Mouse (Mus musculus) left cerebral cortex, adult 2 months (tissue): Measurements from ENCODE around the gene Lyrm7. TPM values are rescaled to one million over a fixed set of nuclear protein-coding genes. Genes with fewer than 3 reads are reported as not detected.
"Not testable (repeated sequence)": the region's sequence is repeated elsewhere in the genome, so short reads cannot be mapped to it uniquely, and the experiment has no call there.

Experiments used
- DNase-seq, 2 experiments: peaks; one replicate each; pipeline ENCODE4 v3.0.0; 2021 to 2022; ENCODE audit warnings: low spot score in 2 of 2, mixed read lengths in 1 of 2; ENCODE audit errors: extremely low spot score in 1 of 2
- H3K27ac ChIP-seq: fragments of 200-600 bp; 2 replicates; pipeline ENCODE4 v1.8.1; 2022
- H3K4me3 ChIP-seq: fragments of 200-600 bp; 2 replicates; pipeline ENCODE4 v1.8.1; 2022
- CTCF ChIP-seq: fragments of 200-600 bp; IDR thresholded peaks from 2 replicates; pipeline ENCODE4 v1.8.1; 2022; ENCODE audit warnings: antibody characterized with exemption, mild to moderate bottlenecking, moderate library complexity
- intact Hi-C: fragments of 180-260 bp; cut with DNase I; formaldehyde crosslinking; loops from one replicate; pipeline ENCODE4 v1.15.1; 2025
- total RNA-seq, 2 experiments: library from RNA; stranded (reverse); gene quantifications; 2 replicates each; pipeline ENCODE4 v1.2.3; 2021

Gene Lyrm7
- total RNA-seq, 2 experiments from 2014 or later: 25.8 to 27.2 TPM

GRCm38 (mm10) chr11:54899657-54900056, 38.9 kb upstream of the Lyrm7 start:
- Histone ChIP-seq H3K4me3 (no peak overlapping the region), H3K27ac (no peak overlapping the region)
- no peak for TF ChIP-seq CTCF
- no peak for DNase-seq
- intact Hi-C loops: no loop called here

DNA sequence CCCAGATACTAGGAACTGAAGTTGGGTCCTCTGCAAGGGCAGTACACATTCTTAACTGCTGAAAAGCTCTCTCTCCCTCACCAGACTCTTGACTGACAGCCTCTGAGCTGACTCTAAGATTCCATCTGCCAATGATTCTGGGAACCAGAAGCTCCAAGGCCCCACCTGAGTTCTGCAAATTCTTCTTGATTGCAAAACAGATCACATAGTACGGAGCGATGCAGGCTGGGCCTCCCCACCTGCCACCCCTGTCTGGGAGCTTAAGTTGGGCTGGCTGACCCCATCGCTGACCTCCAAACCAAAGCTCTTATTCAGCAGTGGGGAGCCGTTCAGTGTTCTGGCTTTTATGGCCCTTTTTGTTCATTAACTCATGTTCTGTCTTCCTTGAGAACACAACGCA, 36.8 kb upstream of the Lyrm7 start:
- Histone ChIP-seq H3K27ac (no peak overlapping the region), H3K4me3 (no peak overlapping the region)
- no peak for TF ChIP-seq CTCF
- intact Hi-C loops: no loop called here
- DNase-seq: no peak

DNA sequence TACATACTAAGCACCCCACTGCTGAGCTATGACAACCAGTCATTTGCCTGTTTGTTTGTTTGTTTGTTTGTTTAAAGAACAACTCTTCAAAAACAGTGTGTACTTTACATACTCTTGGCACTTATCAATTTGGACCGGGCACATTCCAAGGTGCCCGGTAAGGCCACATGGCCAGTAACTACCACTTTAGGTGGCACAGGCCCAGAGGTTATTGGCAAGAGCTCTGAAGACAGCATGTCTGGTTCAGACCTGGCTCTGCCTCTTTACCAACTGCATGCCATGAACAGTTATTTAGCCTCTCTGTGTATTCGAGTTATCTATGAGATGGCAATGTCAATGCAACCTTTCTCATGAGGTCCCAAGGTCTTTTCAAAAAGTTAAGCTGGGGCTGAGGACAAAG, 35.9 kb upstream of the Lyrm7 start:
- H3K4me3 ChIP-seq, H3K27ac ChIP-seq, DNase-seq, intact Hi-C loops: not testable (repeated sequence)

DNA sequence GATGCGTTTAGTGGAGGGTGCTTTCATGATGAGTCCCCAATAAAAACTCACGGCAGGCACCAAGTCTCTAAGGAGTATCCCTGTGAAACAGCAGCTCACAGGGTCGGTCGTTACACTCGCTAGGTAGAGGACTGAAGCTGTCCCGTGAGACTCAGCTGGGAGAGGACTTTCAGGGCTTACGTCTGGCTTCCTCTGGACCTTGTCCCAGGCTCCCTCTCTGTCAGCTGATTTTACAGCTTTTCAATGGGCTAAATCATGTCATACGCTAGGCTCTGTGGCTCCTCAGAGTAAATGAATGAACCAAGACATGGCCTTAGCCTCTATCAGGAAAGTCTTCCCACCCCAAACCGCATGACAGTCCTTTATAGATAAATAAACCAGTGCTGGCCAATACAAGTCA, 33.9 kb upstream of the Lyrm7 start:
- DNase-seq: no peak
- intact Hi-C loops: no loop called here
- H3K27ac ChIP-seq: no peak overlapping the region
- no peak overlapping the region for H3K4me3 ChIP-seq
- TF ChIP-seq CTCF: no peak

DNA sequence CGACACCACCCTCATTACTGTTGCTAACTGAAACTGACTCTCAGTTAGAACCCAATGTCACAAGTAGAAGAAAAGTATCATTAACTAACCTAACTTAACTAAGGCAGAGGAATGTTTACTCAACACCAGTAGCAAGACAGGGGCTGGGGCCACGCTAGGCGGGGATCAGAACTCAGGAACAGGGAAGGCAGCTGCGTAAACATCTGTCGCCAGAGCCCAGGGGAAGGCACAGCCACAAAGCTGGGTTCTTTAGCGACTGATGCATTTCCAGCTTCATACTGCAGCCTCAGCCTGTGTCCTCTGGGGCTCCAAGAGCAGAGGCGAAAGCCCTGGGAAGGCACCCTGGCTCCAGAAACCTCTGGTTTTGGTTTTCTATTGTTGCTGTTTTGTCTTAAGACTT, 31.4 kb upstream of the Lyrm7 start:
- no peak for DNase-seq
- no peak for TF ChIP-seq CTCF
- no peak overlapping the region for H3K27ac ChIP-seq
- intact Hi-C loops: no loop called here
- H3K4me3 ChIP-seq: no peak overlapping the region

DNA sequence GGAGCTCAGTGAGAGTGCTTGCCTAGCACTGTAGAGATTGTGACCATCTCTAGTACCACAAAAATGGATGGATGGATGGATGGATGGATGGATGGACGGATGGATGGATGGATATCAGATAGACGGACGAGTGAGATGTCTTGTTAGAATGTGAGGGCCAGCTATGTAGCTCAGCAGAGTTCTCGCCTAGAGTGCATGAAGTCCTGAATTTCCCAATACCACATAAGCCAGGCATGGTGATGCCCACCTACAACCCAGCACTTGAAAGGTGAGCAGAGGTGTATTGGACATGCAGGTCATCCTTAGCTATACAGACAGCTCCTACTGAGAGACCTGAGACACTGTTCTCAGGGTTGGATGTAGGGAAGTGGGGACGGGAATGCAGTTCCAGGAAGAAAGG, 30.6 kb upstream of the Lyrm7 start:
- no peak for DNase-seq
- Histone ChIP-seq H3K4me3 (no peak overlapping the region), H3K27ac (no peak overlapping the region)
- intact Hi-C loops: no loop called here
- no peak for TF ChIP-seq CTCF

DNA sequence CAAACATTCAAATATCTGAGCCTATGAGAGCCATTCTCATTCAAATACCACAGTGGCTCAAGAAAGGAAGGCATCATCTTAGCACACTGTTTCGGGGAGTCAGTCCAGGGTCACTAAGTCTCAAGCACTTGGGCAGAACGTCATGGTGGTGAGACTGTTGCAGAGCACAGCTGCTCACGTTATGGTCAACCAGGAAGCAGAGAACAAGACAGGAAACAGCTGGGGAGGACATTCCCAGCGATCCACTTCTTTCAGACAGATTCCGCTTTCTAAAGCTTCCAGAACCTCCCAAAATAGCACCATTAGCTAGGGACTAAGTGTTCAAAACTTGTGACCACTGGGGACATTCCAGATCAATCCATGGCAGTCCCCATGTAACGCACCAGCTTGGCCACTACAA, 27.2 kb upstream of the Lyrm7 start:
- intact Hi-C loops: loop anchor here (10.0 kb wide), 3 partner anchors 187 to 557 kb away; partner anchors contain the start of gene Ccdc69
- no peak overlapping the region for H3K27ac ChIP-seq
- H3K4me3 ChIP-seq: no peak overlapping the region
- DNase-seq: no peak
- TF ChIP-seq CTCF: no peak

DNA sequence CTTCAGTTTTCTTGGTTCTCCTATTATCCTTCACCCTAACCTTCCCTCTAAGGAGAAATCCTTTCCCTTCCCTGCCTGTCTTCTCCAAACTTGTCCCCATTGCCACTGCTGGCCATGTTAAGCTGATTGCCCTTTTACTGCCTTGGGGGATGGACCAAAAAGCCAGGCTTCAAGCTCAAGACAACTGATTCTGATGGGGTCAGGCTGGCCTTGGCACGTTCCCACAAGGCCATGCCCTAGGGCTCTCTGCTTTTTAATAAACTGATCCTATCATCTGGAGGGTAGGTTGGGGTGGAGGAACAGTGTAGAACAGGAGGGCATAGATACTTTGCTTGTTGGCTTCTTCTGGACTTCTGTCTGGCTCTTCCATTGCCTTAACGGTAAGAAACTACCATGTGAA, 24.7 kb upstream of the Lyrm7 start:
- intact Hi-C loops: loop anchor here (10.0 kb wide), 3 partner anchors 189 to 559 kb away; partner anchors contain the start of gene Ccdc69
- Histone ChIP-seq H3K4me3 (no peak overlapping the region), H3K27ac (no peak overlapping the region)
- no peak for TF ChIP-seq CTCF
- no peak for DNase-seq

- Histone ChIP-seq H3K27ac (no peak overlapping the region), H3K4me3 (no peak overlapping the region)
- TF ChIP-seq CTCF: no peak
- DNase-seq: no peak
- intact Hi-C loops: loop anchor here (10.0 kb wide), 3 partner anchors 190 to 560 kb away; partner anchors contain the start of gene Ccdc69
Measured at GRCm38 (mm10) chr11:54884937-54885336, 24.2 kb upstream of the Lyrm7 start.

DNA sequence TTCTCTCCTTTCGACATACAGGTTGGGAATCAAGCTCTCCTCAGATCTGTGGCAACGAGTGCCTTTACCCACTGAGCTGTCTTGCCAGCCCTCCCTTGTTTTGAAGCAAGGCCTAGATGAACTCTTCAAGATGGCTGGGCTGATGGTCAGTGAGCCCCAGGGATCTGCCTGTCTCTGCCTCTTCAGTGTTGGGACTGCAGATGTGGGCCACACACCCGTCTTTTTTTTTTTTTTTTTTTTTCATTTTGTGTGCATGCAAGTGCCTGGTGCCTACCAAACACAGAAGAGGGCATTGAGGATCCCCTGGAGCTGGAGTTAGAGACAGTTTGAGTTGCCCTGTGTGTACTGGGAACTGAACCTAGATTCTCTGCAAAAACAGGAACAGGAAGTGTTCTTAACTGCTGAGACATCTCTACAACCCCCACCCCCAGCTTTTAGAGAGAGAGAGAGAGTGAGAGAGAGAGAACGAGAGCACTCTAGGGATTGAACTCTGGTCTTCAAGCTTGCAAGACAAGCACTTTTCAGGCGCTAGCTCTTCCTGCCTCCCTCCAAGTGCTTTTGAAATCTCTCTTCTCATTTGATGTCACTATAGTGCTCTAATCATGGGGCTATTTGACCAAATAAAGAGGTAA, 23.6 kb upstream of the Lyrm7 start:
- TF ChIP-seq CTCF: no peak
- Histone ChIP-seq H3K27ac (no peak overlapping the region), H3K4me3 (no peak overlapping the region)
- no peak for DNase-seq
- intact Hi-C loops: loop anchor here (10.0 kb wide), 3 partner anchors 190 to 560 kb away; partner anchors contain the start of gene Ccdc69

- H3K4me3 ChIP-seq: no peak overlapping the region
- intact Hi-C loops: loop anchor here (10.0 kb wide), 3 partner anchors 192 to 562 kb away; partner anchors contain the start of gene Ccdc69
- no peak for DNase-seq
- no peak overlapping the region for H3K27ac ChIP-seq
- TF ChIP-seq CTCF: no peak; the same call in 1 of the 2 replicates
Measured at GRCm38 (mm10) chr11:54882671-54883070, 22.0 kb upstream of the Lyrm7 start.

DNA sequence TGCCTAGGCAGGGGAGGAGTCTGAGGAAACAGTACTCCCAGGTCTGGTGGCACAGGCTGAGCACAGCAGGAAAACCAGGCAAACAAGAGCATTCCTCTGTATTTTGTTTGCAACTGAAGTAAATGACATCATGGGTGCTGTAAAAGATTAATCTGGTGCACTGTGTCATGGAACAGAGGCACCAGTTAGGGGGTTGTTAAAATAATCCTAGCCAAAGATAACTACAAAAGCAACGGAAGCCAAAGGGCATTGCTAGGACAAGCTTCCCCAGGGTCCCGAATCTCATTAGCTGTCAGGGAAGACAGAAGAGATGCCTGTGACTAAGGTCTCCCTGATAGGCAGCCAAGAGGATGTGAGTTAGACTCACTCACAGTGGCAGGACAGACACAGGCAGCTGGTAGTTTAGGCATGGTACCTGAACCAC, 20.3 kb upstream of the Lyrm7 start:
- H3K4me3 ChIP-seq: no peak overlapping the region
- no peak overlapping the region for H3K27ac ChIP-seq
- intact Hi-C loops: loop anchor here (10.0 kb wide), 3 partner anchors 194 to 564 kb away; partner anchors contain the start of gene Ccdc69
- TF ChIP-seq CTCF: no peak
- DNase-seq: no peak

GRCm38 (mm10) chr11:54879922-54880321, 19.2 kb upstream of the Lyrm7 start:
- intact Hi-C loops: loop anchor here (1.0 to 10.0 kb wide), 5 partner anchors 47 to 565 kb away; partner anchors contain the start of gene Ccdc69
- no peak for DNase-seq
- Histone ChIP-seq H3K4me3 (no peak overlapping the region), H3K27ac (no peak overlapping the region)
- no peak for TF ChIP-seq CTCF
